Mouse (Mus musculus) small intestine, adult 2 months (tissue): Measurements from ENCODE around the gene Eme2.

Source experiments
- CTCF ChIP-seq: fragments of 200-500 bp; IDR thresholded peaks from 2 replicates; pipeline ENCODE4 v1.5.1; 2012; ENCODE audit warnings: low read depth, mild to moderate bottlenecking, control low read depth, inconsistent platforms, low read length, moderate library complexity, mixed read lengths; ENCODE audit not compliant: insufficient replicate concordance, insufficient read length; ENCODE audit errors: extremely low read depth
- POLR2A ChIP-seq: fragments of 200-500 bp; IDR thresholded peaks from 2 replicates; pipeline ENCODE4 v1.6.1; 2012; ENCODE audit warnings: low read depth, mild to moderate bottlenecking, control low read depth, inconsistent platforms, low read length, moderate library complexity

DNA sequence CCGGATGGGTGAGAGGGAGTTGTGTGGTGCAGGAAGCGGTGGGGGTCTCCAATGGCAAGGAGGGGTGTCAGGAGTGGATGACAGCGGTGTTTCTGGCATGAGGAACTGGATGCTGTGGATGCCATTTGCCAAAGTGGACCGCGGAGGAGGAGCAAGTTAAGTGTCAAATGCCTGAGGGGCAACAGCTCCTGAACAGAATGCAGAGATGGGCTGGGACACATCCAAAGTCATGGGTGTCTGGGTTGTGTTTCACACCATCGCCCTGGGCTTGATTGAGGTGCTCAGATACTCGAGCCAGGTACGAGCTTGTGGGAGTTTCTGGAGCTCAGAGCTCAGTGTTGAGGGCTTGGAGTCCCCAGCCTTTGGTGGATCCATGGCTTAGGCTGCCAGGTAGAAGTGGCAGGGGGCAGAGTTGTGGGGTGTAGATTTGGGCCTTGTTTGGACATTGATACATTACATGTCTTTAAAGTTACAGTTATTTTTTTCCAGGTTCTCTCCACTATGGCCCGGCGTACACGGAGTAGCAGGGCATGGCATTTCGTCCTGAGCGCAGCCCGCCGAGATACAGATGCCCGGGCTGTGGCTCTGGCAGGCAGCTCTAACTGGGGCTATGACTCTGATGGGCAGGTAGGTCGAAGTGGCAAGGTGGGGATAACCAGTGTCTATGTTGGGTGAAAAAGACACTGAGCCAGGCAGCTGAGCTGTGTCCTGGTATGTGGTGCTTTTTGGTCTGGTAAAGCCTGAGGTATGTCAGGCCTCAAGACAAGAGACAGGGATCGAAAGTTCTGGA, 7.4 kb downstream of the Eme2 start:
- TF ChIP-seq CTCF, result no peak
- TF ChIP-seq POLR2A, result no peak
